Mouse (Mus musculus): ENCODE results near the gene Adgrg6. TPM values are rescaled to one million over a fixed set of nuclear protein-coding genes. Genes with fewer than 3 reads are reported as not detected.

Gene Adgrg6
- total RNA-seq (2021) = 1 to 10 TPM; 2.4 to 3.5 TPM

- DNase-seq (ENCODE audit: low spot score in 2 of 2) = peak in 1 of 2 experiments; percentile 4
- intact Hi-C loops (cut with DNase I) = no loop called here
These were observed at the start of gene Adgrg6 for GRCm38 (mm10) chr10:14544941-14545717. Gene Adgrg6, minus strand, starts transcription at chr10:14545659.

DNA sequence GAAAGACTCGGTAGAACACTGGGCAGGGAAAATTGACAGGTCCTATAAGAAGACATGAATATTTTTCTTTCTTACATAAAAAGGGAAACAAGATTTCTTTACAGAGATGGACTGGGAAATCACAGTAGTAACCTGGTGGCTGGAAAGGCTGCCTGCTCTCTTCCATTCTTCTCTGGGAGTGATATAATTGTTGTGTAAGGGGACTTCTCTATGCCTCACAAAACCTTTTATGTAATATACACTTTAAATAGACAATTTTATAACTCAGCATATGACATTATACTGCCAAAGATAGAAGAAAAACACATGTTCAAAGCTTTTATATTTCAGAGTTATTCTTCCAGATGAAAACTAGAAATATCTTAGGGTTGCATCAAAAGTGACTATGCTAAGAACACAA is 46.8 kb upstream of the Adgrg6 start:
- intact Hi-C loops (cut with DNase I) = no loop called here
- DNase-seq (ENCODE audit: low spot score in 2 of 2) = no peak

DNA sequence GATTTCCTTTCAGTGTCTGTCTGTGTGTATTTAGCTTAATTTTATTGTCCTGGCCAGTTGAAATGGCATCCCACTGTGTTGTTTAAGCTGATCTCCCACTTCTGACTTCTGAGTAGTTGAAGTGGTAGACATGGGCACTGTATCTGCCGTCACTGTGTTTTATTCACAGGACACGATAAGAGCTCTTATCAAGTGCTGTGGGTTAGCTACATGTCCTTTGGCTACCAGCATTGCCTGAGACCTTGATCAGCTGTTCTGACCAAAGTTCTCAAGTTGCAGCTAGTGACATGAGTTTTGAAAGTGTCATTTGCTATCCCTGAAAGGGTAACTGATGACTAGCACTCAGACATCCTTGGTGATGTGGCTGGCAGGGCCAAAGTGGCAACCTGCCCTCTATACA is 45.4 kb upstream of the Adgrg6 start:
- intact Hi-C loops (cut with DNase I) = no loop called here

DNA sequence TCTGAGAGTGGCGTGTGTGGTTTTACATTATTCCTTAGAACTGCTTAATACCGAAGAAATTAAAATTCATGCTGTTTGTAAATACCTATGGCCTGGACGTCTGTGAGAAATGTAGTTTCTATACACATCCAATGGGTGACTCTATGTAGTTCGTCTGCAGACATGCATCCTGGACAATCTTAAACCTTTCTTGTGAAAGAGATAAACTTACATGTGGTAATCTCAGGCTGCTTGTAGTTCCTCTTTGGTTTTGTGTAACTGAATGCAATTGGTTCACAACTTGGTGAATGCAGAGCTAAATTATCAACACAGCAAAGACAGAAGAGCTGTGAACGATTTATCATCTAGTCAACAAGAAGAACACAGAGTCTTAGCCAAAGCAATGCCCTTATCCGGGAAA is 44.2 kb upstream of the Adgrg6 start:
- intact Hi-C loops (cut with DNase I) = no loop called here
- DNase-seq (ENCODE audit: low spot score in 2 of 2) = no peak

More for the DNA sequence above, 45.4 kb upstream of the Adgrg6 start:
- DNase-seq (ENCODE audit: low spot score in 2 of 2) = no peak

GRCm38 (mm10) chr10:14583496-14583895 is 38.0 kb upstream of the Adgrg6 start:
- intact Hi-C loops (cut with DNase I) = no loop called here
- DNase-seq (ENCODE audit: low spot score in 2 of 2) = no peak

GRCm38 (mm10) chr10:14574255-14574654 is 28.8 kb upstream of the Adgrg6 start:
- DNase-seq (ENCODE audit: low spot score in 2 of 2) = no peak
- intact Hi-C loops (cut with DNase I) = no loop called here

- DNase-seq (ENCODE audit: low spot score in 2 of 2) = no peak
- intact Hi-C loops (cut with DNase I) = no loop called here
These were observed 25.7 kb upstream of the Adgrg6 start for GRCm38 (mm10) chr10:14571143-14571542.

- DNase-seq (ENCODE audit: low spot score in 2 of 2) = no peak
- intact Hi-C loops (cut with DNase I) = no loop called here
These were observed 25.2 kb upstream of the Adgrg6 start for GRCm38 (mm10) chr10:14570616-14571015.

DNA sequence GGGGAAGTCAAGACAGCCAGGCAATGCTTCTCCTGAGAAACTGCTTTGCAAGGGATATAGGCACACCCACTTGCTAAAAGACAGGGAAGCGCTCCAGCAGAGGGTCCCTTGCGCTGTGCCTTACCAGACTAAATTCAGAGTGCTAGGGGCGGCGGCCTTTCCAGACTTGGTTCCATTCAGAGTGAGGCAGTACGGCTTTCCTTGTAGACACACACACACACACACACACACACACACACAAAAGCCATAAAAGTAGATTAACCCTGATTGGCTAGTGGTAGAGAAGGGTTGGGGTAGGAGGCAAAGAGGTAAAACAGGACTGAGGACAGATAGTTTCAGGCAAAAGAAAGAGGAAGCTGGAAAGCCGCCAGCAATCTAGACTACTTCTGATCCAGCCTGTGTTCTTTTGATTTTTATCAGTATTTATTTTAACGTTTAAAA is 672 bp upstream of the Adgrg6 start:
- no peak for DNase-seq (ENCODE audit: low spot score in 2 of 2)
- intact Hi-C loops (cut with DNase I) = no loop called here

DNA sequence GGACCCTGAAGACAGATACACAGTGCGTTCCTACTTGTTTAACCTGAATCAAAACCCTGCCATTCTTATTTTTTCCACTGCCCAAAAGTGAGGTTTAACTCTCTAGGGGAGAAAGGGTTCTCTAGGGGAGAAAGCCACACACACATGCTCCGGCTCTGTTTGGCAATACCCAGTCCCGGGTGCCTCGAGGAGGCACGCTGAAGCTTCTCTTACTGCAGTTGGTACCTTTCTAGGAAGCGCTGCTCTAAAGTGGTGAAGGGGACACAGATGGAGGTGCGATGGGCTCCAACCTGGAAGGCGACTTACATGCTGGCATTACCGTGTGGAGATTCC is 885 bp downstream of the Adgrg6 start:
- intact Hi-C loops (cut with DNase I) = no loop called here
- DNase-seq (ENCODE audit: low spot score in 2 of 2) = peak in 1 of 2 experiments; percentile 4

DNA sequence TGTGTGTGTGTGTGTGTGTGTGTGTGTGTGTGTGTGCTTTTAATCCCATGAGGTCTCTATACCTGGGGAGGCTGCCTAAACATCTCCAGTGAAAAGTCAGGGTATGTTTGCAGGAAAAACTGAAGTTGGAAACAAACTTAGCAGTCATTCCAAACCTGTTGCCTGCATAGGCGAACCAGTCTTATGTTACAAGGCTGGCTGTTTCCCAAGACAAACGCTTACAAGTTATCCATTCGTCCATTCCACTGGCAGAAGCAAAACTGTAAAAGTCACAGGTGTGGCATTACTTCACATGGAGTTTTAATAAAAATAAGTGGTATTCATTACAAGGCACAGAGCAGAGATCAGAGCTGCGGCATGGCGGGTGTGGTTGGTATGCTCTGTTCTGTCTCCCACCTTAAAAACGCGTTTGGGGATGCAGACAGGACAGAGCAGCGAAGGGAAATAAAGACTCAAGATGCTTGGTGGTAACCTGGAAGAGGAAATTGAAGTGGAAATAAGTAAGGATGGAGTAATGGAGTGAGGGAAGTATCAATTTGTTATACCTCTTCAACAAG is 1.9 kb downstream of the Adgrg6 start:
- DNase-seq (ENCODE audit: low spot score in 2 of 2) = no peak
- intact Hi-C loops (cut with DNase I) = no loop called here

- no peak for DNase-seq (ENCODE audit: low spot score in 2 of 2)
- intact Hi-C loops (cut with DNase I) = no loop called here
These were observed 8.4 kb downstream of the Adgrg6 start for GRCm38 (mm10) chr10:14537102-14537501.

DNA sequence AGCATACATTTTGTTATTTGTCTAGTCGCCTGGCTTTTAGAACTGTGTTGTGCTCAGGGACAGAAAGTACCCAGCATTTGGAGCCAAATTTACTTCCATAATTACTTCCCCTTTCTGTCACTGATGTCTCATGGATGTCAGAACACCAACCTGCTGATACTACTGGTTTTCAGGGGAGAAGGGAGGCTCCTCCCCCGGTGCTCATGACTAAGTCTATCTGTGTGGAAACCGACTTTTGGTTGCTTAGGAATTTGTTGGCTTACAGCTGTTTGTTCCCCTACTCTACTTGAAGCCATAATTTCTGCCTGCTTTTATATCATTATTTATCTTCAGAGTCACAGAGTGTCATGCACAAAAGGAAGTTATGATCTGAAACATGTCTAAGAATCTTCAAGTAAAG is 14.4 kb downstream of the Adgrg6 start:
- DNase-seq (ENCODE audit: low spot score in 2 of 2) = no peak
- intact Hi-C loops (cut with DNase I) = no loop called here

DNA sequence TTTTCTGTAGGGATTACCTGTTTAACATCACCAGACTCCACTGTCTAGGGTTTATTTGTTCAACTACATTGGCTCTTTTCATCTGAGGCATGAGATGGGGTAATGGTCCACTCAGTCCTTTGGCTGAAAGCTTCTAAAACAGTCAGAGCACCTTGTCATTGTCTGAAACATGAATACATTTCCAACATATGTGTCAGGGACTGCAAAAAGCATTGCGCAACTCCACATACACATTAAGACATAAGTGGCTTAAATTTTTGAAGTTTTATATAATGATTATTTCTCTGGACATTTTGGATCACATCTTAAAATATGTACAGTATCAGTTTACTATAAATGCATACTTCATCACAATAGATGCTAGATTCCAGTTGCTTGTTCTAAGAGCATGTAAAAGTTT is 14.8 kb downstream of the Adgrg6 start:
- DNase-seq (ENCODE audit: low spot score in 2 of 2) = no peak
- intact Hi-C loops (cut with DNase I) = no loop called here

DNA sequence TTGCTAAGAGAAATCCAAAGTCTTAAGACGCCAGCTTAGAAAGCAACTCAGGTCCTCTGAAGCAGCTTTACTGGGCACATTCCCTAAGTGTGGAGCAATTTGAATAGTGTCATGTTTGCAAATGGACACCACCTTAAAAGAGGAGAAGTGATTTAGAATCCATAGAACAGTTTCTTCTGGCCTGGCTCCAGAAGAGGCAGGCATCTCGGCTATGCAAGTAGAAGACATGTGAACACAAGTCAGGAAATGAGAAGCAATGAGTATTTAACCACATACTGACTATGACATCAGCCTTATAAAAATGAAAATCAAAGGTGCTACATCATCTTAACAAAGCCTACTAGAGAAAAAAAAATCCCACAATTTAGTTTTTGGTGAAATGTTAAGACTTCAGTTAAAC is 17.7 kb downstream of the Adgrg6 start:
- DNase-seq (ENCODE audit: low spot score in 2 of 2) = no peak
- intact Hi-C loops (cut with DNase I) = no loop called here

DNA sequence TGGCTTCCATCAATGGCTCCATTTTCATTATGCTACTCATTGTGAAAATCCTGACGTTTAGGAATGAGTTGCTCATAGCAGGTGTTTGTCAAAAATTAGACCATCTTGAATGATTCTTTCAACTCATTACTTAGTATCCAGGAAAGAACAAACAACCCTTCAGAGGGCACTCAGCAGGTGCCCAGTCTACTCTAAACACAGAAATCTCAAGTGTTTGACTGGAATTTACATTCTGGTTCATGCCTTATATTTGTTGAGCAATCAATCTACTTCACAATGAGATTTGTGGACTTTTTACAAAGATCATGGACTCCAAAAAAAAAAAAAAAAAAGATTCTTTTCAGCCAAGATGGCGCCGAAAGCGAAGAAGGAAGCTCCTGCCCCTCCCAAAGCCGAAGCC is 22.7 kb downstream of the Adgrg6 start:
- no peak for DNase-seq (ENCODE audit: low spot score in 2 of 2)
- intact Hi-C loops (cut with DNase I) = no loop called here

- DNase-seq (ENCODE audit: low spot score in 2 of 2) = no peak
- intact Hi-C loops (cut with DNase I) = no loop called here
These were observed 24.4 kb downstream of the Adgrg6 start for GRCm38 (mm10) chr10:14520912-14521675.

DNA sequence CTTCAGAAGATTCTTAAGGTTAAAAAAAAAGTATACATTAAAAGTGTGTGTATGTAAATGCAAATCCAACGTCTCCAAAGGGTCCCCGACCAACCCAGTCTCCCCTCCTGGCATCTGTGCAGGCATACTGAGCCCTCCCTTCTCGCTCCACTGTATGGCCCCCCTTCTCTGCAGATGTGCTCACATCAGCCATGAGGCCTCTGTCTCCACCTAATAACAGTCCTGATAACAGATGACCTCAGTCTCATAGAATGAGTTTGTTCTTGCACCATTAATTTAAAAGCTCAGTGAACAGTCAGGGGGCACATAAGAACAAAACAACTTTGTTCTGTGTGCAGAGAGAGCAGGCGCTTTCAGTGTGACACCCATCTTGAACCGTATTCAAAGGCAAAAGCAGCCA is 27.6 kb downstream of the Adgrg6 start:
- intact Hi-C loops (cut with DNase I) = no loop called here
- no peak for DNase-seq (ENCODE audit: low spot score in 2 of 2)

DNA sequence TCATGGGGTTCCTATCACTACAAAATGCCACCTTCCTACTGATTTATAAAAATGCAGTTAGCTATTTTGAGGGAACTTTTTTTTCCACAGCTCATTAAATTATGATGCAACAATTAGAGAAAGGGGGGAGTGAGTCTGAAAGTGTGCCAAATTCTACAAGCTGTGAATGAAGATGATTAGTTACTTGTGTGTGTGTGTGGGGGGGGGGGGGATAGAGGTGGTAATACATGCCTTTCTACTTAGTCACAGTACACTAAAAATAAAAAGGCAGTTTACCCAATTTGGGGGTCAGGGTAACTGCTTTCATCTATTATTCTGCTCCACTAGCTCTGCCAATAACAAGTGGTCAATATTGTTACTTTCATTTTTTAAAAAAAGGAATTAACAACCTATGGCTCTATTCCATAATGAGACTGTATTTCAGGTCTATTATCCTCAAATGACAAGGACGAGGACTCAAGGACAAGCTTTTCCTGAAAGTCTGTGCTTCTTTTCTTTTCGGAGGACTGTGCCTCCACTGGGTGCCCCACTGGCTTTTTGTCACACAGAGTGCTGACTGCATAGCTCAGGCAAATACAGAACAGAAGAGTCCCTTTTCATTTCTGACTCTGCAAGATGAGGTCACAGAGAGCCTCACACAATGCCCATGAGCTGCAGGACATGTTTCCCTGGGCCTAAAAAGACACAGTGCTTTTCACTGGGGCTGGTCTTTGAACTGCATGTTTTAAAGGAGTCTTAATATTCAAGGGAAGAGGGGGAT is 33.4 kb downstream of the Adgrg6 start:
- intact Hi-C loops (cut with DNase I) = no loop called here
- no peak for DNase-seq (ENCODE audit: low spot score in 2 of 2)

DNA sequence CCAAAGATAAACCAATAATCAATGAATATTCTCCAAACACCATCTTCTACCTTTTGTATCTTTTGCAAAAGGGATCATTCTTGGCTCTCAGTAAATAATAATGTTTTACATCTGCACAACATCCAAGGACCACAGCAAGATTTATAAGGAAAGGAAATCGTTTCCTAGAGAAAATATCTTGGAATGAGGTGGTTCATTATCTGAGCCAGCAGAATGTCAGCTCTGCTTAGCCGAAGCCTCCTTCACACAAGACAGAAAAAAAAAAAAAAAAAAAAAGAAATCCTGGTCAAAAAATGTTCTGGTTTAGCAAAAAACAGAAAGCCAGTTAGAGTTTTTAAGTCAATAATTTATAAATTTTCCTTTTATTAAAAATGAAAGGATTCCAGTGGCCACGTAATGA is 34.3 kb downstream of the Adgrg6 start:
- intact Hi-C loops (cut with DNase I) = no loop called here

More for the DNA sequence above, 34.3 kb downstream of the Adgrg6 start:
- DNase-seq (ENCODE audit: low spot score in 2 of 2) = no peak

Measured in left cerebral cortex, postnatal 25 days (tissue).